Mouse (Mus musculus) layer of hippocampus, adult 2 months (tissue): ENCODE results near the gene Acsl1. TPM values are rescaled to one million over a fixed set of nuclear protein-coding genes. Genes with fewer than 3 reads are reported as not detected.

Source experiments
- DNase-seq, 2 experiments: peaks; one replicate each; pipeline ENCODE4 v3.0.0; 2022; ENCODE audit warnings: low spot score in 2 of 2
- H3K27ac ChIP-seq: fragments of 200-600 bp; 2 replicates; pipeline ENCODE4 v1.8.1; 2022
- H3K4me3 ChIP-seq: fragments of 200-600 bp; 2 replicates; pipeline ENCODE4 v1.8.1; 2022; ENCODE audit warnings: mild to moderate bottlenecking
- CTCF ChIP-seq: fragments of 200-600 bp; conservative IDR thresholded peaks from 2 replicates; pipeline ENCODE4 v1.8.1; 2022; ENCODE audit warnings: antibody characterized with exemption, mild to moderate bottlenecking, moderate library complexity
- total RNA-seq, 2 experiments: library from RNA; stranded (reverse); gene quantifications; 2 replicates each; pipeline ENCODE4 v1.2.3; 2021

Acsl1 gene
- total RNA-seq, 2 experiments from 2014 or later = 41.8 to 43.5 TPM

- H3K4me3 ChIP-seq = no peak overlapping the region
- no peak for TF ChIP-seq CTCF
- DNase-seq = no peak
- no peak overlapping the region for H3K27ac ChIP-seq
Measured at GRCm38 (mm10) chr8:46499376-46500061, 28.7 kb downstream of the Acsl1 start.

GRCm38 (mm10) chr8:46502333-46503071, 31.7 kb downstream of the Acsl1 start:
- no peak for DNase-seq
- TF ChIP-seq CTCF = no peak
- H3K27ac ChIP-seq = no peak overlapping the region
- no peak overlapping the region for H3K4me3 ChIP-seq

DNA sequence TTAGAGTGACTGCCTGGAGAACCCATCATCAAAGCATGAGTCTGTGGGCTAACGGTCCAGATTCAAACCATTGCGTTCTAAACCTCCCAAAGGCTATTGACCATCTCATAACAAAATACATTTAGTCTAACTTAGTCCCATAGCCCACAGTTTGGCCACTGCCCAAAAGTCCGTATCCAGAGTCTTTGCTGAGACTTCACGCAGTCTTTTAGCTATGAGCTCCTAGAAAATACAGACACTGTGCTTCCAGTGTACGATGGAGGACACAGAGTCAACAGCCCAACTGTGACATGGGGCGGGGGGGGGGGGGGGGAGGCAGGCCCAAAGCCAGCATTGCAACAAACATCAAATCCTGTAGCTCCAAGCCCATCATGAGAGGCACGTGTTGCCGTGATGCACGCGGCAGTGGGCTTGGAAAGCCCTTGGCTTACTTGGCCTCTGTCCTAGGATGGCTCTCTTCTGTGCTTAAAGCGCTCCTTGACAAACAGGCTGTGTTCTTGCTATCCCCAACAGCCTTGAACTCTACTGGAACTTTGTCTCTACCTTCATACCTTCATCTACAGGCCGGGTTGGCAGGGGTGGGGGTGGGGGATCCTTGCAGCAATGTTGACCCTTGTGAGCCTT, 32.3 kb downstream of the Acsl1 start:
- DNase-seq = no peak
- no peak overlapping the region for H3K27ac ChIP-seq
- no peak overlapping the region for H3K4me3 ChIP-seq
- TF ChIP-seq CTCF = no peak

- no peak overlapping the region for H3K27ac ChIP-seq
- DNase-seq = no peak
- H3K4me3 ChIP-seq = no peak overlapping the region
- no peak for TF ChIP-seq CTCF
Measured at GRCm38 (mm10) chr8:46504196-46504595, 33.4 kb downstream of the Acsl1 start.

DNA sequence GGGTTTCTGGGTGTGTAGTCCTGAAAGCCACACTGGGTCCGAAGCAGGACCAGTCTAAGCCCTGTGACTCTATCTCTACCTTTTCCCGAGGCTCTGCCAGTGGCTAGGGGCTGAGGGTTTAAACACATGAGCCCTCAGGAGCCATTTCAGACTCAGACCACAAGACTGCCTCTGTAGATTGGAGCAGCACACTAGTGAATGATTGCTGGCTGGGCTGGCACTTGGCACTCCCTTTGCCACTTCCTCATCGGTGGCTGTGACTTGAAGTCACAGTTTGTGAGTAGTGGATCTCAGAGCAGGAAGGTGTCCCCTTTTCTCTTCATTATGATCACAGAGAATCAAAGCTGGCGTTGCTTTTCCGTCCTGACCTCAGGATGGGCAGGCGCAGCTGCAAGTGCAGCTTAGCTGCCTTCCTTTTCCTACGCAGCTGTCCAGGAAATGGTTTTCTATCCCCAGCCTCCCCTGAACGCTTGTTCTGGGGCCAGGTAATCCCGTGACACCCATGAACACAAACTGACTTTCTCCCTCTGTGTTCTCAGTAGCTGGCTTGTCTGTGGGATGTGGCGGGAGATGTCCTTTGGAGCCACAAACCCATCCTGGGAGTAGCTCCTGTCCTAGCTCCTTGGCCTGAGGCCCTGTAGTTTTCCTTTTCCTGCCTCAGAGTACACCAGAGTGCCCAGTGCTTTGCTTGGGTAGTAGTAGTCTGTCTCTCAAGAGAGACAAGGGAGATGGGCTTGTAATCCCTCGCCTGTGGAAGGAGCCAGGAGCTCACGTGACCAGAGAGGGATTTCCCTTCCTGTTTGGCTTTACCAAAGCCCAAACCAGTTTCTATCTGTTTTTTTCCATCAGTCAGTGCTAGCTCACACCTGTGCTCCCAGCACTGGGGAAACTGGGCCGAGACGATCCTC, 37.9 kb downstream of the Acsl1 start:
- DNase-seq = no peak
- Histone ChIP-seq H3K27ac (no peak overlapping the region), H3K4me3 (no peak overlapping the region)
- no peak for TF ChIP-seq CTCF

DNA sequence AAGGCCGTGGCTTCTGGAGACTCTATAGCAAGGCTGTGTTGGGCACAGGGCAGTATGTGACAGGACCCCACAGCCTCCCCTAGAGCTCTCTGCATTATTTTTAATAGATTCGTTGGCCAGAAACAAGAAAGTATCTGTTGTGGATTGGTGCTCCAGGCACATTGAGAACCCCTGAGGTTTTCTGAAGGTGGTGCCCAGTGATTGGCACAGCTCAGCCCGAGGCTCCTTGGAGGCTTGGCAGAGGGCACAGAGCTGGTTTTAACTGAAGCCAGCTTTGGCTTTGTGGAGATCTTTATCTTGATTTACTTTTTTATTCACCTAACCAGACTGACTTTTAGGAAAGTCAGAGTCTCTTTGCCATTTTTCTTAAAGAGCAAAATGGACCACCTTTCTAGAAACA, 38.6 kb downstream of the Acsl1 start:
- no peak overlapping the region for H3K27ac ChIP-seq
- no peak overlapping the region for H3K4me3 ChIP-seq
- DNase-seq = no peak
- no peak for TF ChIP-seq CTCF

DNA sequence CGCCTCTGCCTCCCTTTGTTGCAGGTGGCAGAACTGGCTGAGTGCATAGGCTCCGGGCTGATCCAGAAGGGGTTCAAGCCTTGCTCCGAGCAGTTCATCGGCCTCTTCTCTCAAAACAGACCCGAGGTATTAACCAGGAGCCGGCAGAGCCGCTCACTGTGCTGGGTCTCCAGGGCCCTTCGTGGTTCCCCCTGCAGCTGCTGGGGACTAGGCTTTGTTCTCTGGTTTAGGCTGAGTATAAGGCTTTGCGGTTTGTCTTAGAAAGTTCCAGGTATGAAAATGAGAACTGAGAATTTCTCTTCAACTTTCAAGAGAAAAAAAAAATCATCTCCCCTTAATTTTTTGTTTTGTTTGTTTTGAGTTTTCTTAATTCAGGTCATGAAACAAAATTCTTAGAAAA, 40.5 kb downstream of the Acsl1 start:
- Histone ChIP-seq H3K27ac (no peak overlapping the region), H3K4me3 (no peak overlapping the region)
- TF ChIP-seq CTCF = no peak
- no peak for DNase-seq

- Histone ChIP-seq H3K27ac (no peak overlapping the region), H3K4me3 (no peak overlapping the region)
- DNase-seq = peak in 1 of 2 experiments; percentile 26
- no peak for TF ChIP-seq CTCF
Measured at GRCm38 (mm10) chr8:46512538-46512937, 41.7 kb downstream of the Acsl1 start.

GRCm38 (mm10) chr8:46514027-46514426, 43.2 kb downstream of the Acsl1 start:
- H3K4me3 ChIP-seq = no peak overlapping the region
- no peak overlapping the region for H3K27ac ChIP-seq
- no peak for TF ChIP-seq CTCF
- DNase-seq = no peak

DNA sequence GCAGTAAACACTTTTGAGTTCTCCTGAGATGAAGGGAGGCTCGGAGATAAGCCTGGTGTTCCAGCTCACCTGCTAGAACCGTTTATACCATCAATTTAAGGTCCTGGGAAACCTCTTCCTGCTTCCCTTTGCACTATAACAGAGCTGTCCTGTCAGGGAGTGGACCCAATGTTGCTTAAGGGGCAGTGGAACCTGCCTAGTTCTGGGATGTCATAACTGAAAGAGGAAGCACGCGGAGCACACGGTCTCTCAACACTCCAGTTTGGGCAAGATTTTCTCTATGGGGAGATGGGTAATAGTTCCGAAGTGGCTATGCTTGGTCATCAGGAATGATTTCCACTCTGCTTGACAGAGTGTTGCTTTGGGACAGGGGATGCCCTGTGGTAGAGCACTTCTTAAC, 49.8 kb downstream of the Acsl1 start:
- no peak for DNase-seq
- Histone ChIP-seq H3K27ac (no peak overlapping the region), H3K4me3 (no peak overlapping the region)
- TF ChIP-seq CTCF = no peak

GRCm38 (mm10) chr8:46526098-46526497, 55.3 kb downstream of the Acsl1 start:
- DNase-seq = no peak
- Histone ChIP-seq H3K4me3 (no peak overlapping the region), H3K27ac (no peak overlapping the region)
- no peak for TF ChIP-seq CTCF

GRCm38 (mm10) chr8:46526821-46527220, 56.0 kb downstream of the Acsl1 start:
- Histone ChIP-seq H3K4me3 (no peak overlapping the region), H3K27ac (no peak overlapping the region)
- DNase-seq = no peak
- TF ChIP-seq CTCF = no peak

- no peak overlapping the region for H3K27ac ChIP-seq
- TF ChIP-seq CTCF = no peak
- H3K4me3 ChIP-seq = no peak overlapping the region
- no peak for DNase-seq
Measured at GRCm38 (mm10) chr8:46529508-46529907, 58.7 kb downstream of the Acsl1 start.
